Mouse (Mus musculus) cerebellum, adult 18-20 months (tissue): Measurements from ENCODE around the gene Fam71d.

Experiments
- DNase-seq, 2 experiments: peaks; one replicate each; pipeline ENCODE4 v3.0.0; 2021

The Fam71d gene

DNA sequence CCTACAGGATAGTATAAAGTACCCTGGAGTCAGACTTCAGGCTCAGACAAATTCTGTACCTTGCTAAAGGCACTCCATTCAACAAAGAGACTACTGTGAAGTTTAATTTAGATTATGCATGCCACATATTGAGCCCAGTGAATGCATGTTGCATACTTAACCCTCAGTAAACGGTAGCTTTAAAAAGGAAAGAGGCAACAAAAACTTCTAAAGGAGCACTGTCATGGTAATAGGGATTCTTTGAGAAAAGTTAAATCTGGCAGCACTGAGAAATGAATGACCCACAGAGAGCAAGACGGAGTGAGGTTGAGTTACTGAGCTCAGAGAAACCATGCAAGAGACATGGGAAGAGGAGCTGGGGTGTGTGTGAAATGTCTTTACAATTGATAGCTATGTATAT, 86.6 kb downstream of the Fam71d start:
- DNase-seq, result no peak

- no peak for DNase-seq
These were observed 87.2 kb downstream of the Fam71d start for GRCm38 (mm10) chr12:78778423-78779067.
